Mouse (Mus musculus): ENCODE data around the gene Prrg4. TPM values are rescaled to one million over a fixed set of nuclear protein-coding genes. Genes with fewer than 3 reads are reported as not detected.

Prrg4 gene
- polyA plus RNA-seq, 1 experiment from 2014 or later, result 6.5 TPM

Other genes starting within 250 kb of the Prrg4 start
- 46.1 and 55.2 TPM in 2 replicates for gene Tcp11l1, start 137.7 kb downstream of the Prrg4 start, polyA plus RNA-seq (2014; fragmentation: Nextera tagmentation; extraction: Ambion mirVana)
- not detected in 2 replicates for gene Pin1rt1, start 133.5 kb downstream of the Prrg4 start, polyA plus RNA-seq (2014; fragmentation: Nextera tagmentation; extraction: Ambion mirVana)
- 10.7 and 11.3 TPM in 2 replicates for gene Depdc7, start 107.0 kb downstream of the Prrg4 start, polyA plus RNA-seq (2014; fragmentation: Nextera tagmentation; extraction: Ambion mirVana)
- 18.9 and 19.7 TPM in 2 replicates for gene Qser1, start 33.1 kb downstream of the Prrg4 start, polyA plus RNA-seq (2014; fragmentation: Nextera tagmentation; extraction: Ambion mirVana)
- 6.6 and 9.2 TPM in 2 replicates for gene Ccdc73, start 17.9 kb upstream of the Prrg4 start, polyA plus RNA-seq (2014; fragmentation: Nextera tagmentation; extraction: Ambion mirVana)
- 300 and 304 TPM in 2 replicates for gene Eif3m, start 167.2 kb upstream of the Prrg4 start, polyA plus RNA-seq (2014; fragmentation: Nextera tagmentation; extraction: Ambion mirVana)
- not detected in 2 replicates for gene Gm11060, start 242.1 kb upstream of the Prrg4 start, polyA plus RNA-seq (2014; fragmentation: Nextera tagmentation; extraction: Ambion mirVana)

All from stomach, embryonic 14.5 days (tissue).